Mouse (Mus musculus): ENCODE results near the gene Gucd1. TPM values are rescaled to one million over a fixed set of nuclear protein-coding genes. Genes with fewer than 3 reads are reported as not detected.
"Not testable (repeated sequence)": the region's sequence is repeated elsewhere in the genome, so short reads cannot be mapped to it uniquely, and the experiment has no call there.

The Gucd1 gene
- polyA plus RNA-seq, 1 experiment from 2014 or later, result 46.9 TPM

- not testable (repeated sequence) for H3K4me1 ChIP-seq (ENCODE audit: control insufficient read depth, insufficient read depth, low read length); H3K27ac ChIP-seq (ENCODE audit: low read depth, low read length); H3K4me3 ChIP-seq (ENCODE audit: low read length); H3K27me3 ChIP-seq (ENCODE audit: control insufficient read depth, insufficient read depth, low read length); H3K9ac ChIP-seq (ENCODE audit: low read depth, low read length); H3K9me3 ChIP-seq (ENCODE audit: control insufficient read depth, low read length); H3K36me3 ChIP-seq (ENCODE audit: control insufficient read depth, insufficient read depth, low read length); H3K4me2 ChIP-seq (replicated peaks; ENCODE audit: low read depth, low read length)
- ATAC-seq (ENCODE audit: low FRiP score, low TSS enrichment), result peak; percentile 52; the same call in 1 of the 2 replicates
- 74% methylated on average over 12 of the region's 18 CpGs for WGBS
These were observed 61.5 kb downstream of the Gucd1 start for GRCm38 (mm10) chr10:75456061-75456831.

GRCm38 (mm10) chr10:75451036-75451786, 66.6 kb downstream of the Gucd1 start:
- WGBS, result 54% methylated on average over 10 of the region's 10 CpGs
- Histone ChIP-seq H3K27me3 (ENCODE audit: control insufficient read depth, insufficient read depth, low read length) (no peaks in the 10 kb centered on the region), H3K4me1 (ENCODE audit: control insufficient read depth, insufficient read depth, low read length) (0 out of 2 replicates have a peak, but pooled peaks cover 6% of the 10 kb centered on the region), H3K4me3 (ENCODE audit: low read length) (no peak overlapping the region), H3K36me3 (ENCODE audit: control insufficient read depth, insufficient read depth, low read length) (no peaks in the 10 kb centered on the region), H3K4me2 (replicated peaks; ENCODE audit: low read depth, low read length) (no peak overlapping the region), H3K9ac (ENCODE audit: low read depth, low read length) (no peak overlapping the region), H3K9me3 (ENCODE audit: control insufficient read depth, low read length) (no peaks in the 10 kb centered on the region), H3K27ac (ENCODE audit: low read depth, low read length) (peak overlapping the region; percentile 49; the same call in 1 of the 2 replicates)
- peak; percentile 76; the same call in 1 of the 2 replicates for ATAC-seq (ENCODE audit: low FRiP score, low TSS enrichment)

- H3K4me2 ChIP-seq (replicated peaks; ENCODE audit: low read depth, low read length), result no peak overlapping the region
- H3K36me3 ChIP-seq (ENCODE audit: control insufficient read depth, insufficient read depth, low read length), result no peaks in the 10 kb centered on the region
- no peak overlapping the region for H3K9ac ChIP-seq (ENCODE audit: low read depth, low read length)
- no peaks in the 10 kb centered on the region for H3K27me3 ChIP-seq (ENCODE audit: control insufficient read depth, insufficient read depth, low read length)
- peaks cover 8% of the 10 kb centered on the region; the same call in 1 of the 2 replicates for H3K4me1 ChIP-seq (ENCODE audit: control insufficient read depth, insufficient read depth, low read length)
- WGBS, result 91% methylated on average over 8 of the region's 8 CpGs
- ATAC-seq (ENCODE audit: low FRiP score, low TSS enrichment), result no peak
- H3K27ac ChIP-seq (ENCODE audit: low read depth, low read length), result no peak overlapping the region
- H3K9me3 ChIP-seq (ENCODE audit: control insufficient read depth, low read length), result no peaks in the 10 kb centered on the region
- no peak overlapping the region for H3K4me3 ChIP-seq (ENCODE audit: low read length)
These were observed 67.4 kb downstream of the Gucd1 start for GRCm38 (mm10) chr10:75450331-75450730.

- Histone ChIP-seq H3K4me2 (replicated peaks; ENCODE audit: low read depth, low read length) (no peak overlapping the region), H3K36me3 (ENCODE audit: control insufficient read depth, insufficient read depth, low read length) (no peaks in the 10 kb centered on the region), H3K9me3 (ENCODE audit: control insufficient read depth, low read length) (no peaks in the 10 kb centered on the region), H3K27me3 (ENCODE audit: control insufficient read depth, insufficient read depth, low read length) (no peaks in the 10 kb centered on the region), H3K27ac (ENCODE audit: low read depth, low read length) (no peak overlapping the region), H3K4me1 (ENCODE audit: control insufficient read depth, insufficient read depth, low read length) (peaks cover 20% of the 10 kb centered on the region; the same call in 1 of the 2 replicates), H3K4me3 (ENCODE audit: low read length) (no peak overlapping the region), H3K9ac (ENCODE audit: low read depth, low read length) (no peak overlapping the region)
- no peak for ATAC-seq (ENCODE audit: low FRiP score, low TSS enrichment)
- WGBS, result 75% methylated on average over 6 of the region's 6 CpGs
These were observed 68.9 kb downstream of the Gucd1 start for GRCm38 (mm10) chr10:75448806-75449420.

- Histone ChIP-seq H3K9me3 (ENCODE audit: control insufficient read depth, low read length) (no peaks in the 10 kb centered on the region), H3K9ac (ENCODE audit: low read depth, low read length) (no peak overlapping the region), H3K27me3 (ENCODE audit: control insufficient read depth, insufficient read depth, low read length) (no peaks in the 10 kb centered on the region), H3K4me3 (ENCODE audit: low read length) (no peak overlapping the region), H3K36me3 (ENCODE audit: control insufficient read depth, insufficient read depth, low read length) (no peaks in the 10 kb centered on the region), H3K4me2 (replicated peaks; ENCODE audit: low read depth, low read length) (no peak overlapping the region), H3K4me1 (ENCODE audit: control insufficient read depth, insufficient read depth, low read length) (peaks cover 20% of the 10 kb centered on the region; the same call in 1 of the 2 replicates), H3K27ac (ENCODE audit: low read depth, low read length) (no peak overlapping the region)
- ATAC-seq (ENCODE audit: low FRiP score, low TSS enrichment), result no peak
- WGBS, result 80% methylated on average over 11 of the region's 11 CpGs
These were observed 70.3 kb downstream of the Gucd1 start for GRCm38 (mm10) chr10:75447489-75447888.

GRCm38 (mm10) chr10:75446501-75447083, 71.2 kb downstream of the Gucd1 start:
- H3K36me3 ChIP-seq (ENCODE audit: control insufficient read depth, insufficient read depth, low read length), result no peaks in the 10 kb centered on the region
- ATAC-seq (ENCODE audit: low FRiP score, low TSS enrichment), result peak; percentile 47; the same call in 1 of the 2 replicates
- H3K4me3 ChIP-seq (ENCODE audit: low read length), result no peak overlapping the region
- H3K9ac ChIP-seq (ENCODE audit: low read depth, low read length), result no peak overlapping the region
- H3K27me3 ChIP-seq (ENCODE audit: control insufficient read depth, insufficient read depth, low read length), result no peaks in the 10 kb centered on the region
- WGBS, result 66% methylated on average over 13 of the region's 13 CpGs
- H3K9me3 ChIP-seq (ENCODE audit: control insufficient read depth, low read length), result no peaks in the 10 kb centered on the region
- peaks cover 20% of the 10 kb centered on the region; the same call in 1 of the 2 replicates for H3K4me1 ChIP-seq (ENCODE audit: control insufficient read depth, insufficient read depth, low read length)
- H3K4me2 ChIP-seq (replicated peaks; ENCODE audit: low read depth, low read length), result no peak overlapping the region
- H3K27ac ChIP-seq (ENCODE audit: low read depth, low read length), result 0 out of 2 replicates have a peak overlapping the region, but pooled peaks have one; percentile 30

- H3K9ac ChIP-seq (ENCODE audit: low read depth, low read length), result no peak overlapping the region
- H3K4me2 ChIP-seq (replicated peaks; ENCODE audit: low read depth, low read length), result no peak overlapping the region
- H3K4me3 ChIP-seq (ENCODE audit: low read length), result no peak overlapping the region
- H3K27me3 ChIP-seq (ENCODE audit: control insufficient read depth, insufficient read depth, low read length), result no peaks in the 10 kb centered on the region
- H3K27ac ChIP-seq (ENCODE audit: low read depth, low read length), result no peak overlapping the region
- ATAC-seq (ENCODE audit: low FRiP score, low TSS enrichment), result no peak
- WGBS, result 46% methylated on average over 8 of the region's 8 CpGs
- peaks cover 17% of the 10 kb centered on the region; the same call in 1 of the 2 replicates for H3K4me1 ChIP-seq (ENCODE audit: control insufficient read depth, insufficient read depth, low read length)
- H3K9me3 ChIP-seq (ENCODE audit: control insufficient read depth, low read length), result no peaks in the 10 kb centered on the region
- no peaks in the 10 kb centered on the region for H3K36me3 ChIP-seq (ENCODE audit: control insufficient read depth, insufficient read depth, low read length)
These were observed 72.7 kb downstream of the Gucd1 start for GRCm38 (mm10) chr10:75445030-75445429.

- no peak overlapping the region for H3K27ac ChIP-seq (ENCODE audit: low read depth, low read length)
- peaks cover 17% of the 10 kb centered on the region; the same call in 1 of the 2 replicates for H3K4me1 ChIP-seq (ENCODE audit: control insufficient read depth, insufficient read depth, low read length)
- H3K9ac ChIP-seq (ENCODE audit: low read depth, low read length), result no peak overlapping the region
- WGBS, result 67% methylated on average over 19 of the region's 19 CpGs
- peak; percentile 63; the same call in 1 of the 2 replicates for ATAC-seq (ENCODE audit: low FRiP score, low TSS enrichment)
- H3K4me3 ChIP-seq (ENCODE audit: low read length), result no peak overlapping the region
- H3K36me3 ChIP-seq (ENCODE audit: control insufficient read depth, insufficient read depth, low read length), result no peaks in the 10 kb centered on the region
- H3K27me3 ChIP-seq (ENCODE audit: control insufficient read depth, insufficient read depth, low read length), result no peaks in the 10 kb centered on the region
- no peak overlapping the region for H3K4me2 ChIP-seq (replicated peaks; ENCODE audit: low read depth, low read length)
- H3K9me3 ChIP-seq (ENCODE audit: control insufficient read depth, low read length), result no peaks in the 10 kb centered on the region
These were observed 73.5 kb downstream of the Gucd1 start for GRCm38 (mm10) chr10:75444111-75444826.

All from kidney, embryonic 14.5 days (tissue).